Mouse (Mus musculus) c-Kit-negative CD71-positive TER-119-positive erythroid progenitor cells, embryonic 14.5 days (primary cell): Measurements from ENCODE around the gene Slc1a3.
A peak's percentile ranks its signal among the peaks of the same experiment; 100 is the strongest.

ENCODE experiments used
- DNase-seq: peaks from one replicate; pipeline ENCODE4 v3.0.0-alpha.2; 2013; ENCODE audit warnings: low read depth, low spot score

The Slc1a3 gene

GRCm38 (mm10) chr15:8605538-8606188, 104.9 kb downstream of the Slc1a3 start:
- DNase-seq: no peak

DNA sequence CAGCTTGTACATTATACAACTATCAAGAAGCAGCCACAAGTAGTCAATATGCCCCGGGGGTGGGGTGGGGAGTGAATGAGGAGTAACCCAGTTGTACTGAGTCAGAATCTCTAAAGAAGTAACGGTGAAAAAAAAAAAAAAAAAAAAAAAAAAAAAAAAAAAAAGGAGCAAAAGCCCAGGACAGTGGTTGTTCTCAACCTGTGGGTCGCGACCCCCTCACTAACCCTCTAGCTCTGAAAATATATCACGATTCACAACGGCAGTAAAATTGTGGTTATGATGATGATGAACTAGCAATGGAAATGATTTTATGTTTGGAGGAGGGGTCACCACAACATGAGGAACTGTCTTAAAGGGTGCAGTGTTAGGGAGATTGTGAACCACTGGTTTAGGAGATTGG, 108.2 kb downstream of the Slc1a3 start:
- DNase-seq: no peak

GRCm38 (mm10) chr15:8601312-8602146, 109.0 kb downstream of the Slc1a3 start:
- DNase-seq: no peak

DNA sequence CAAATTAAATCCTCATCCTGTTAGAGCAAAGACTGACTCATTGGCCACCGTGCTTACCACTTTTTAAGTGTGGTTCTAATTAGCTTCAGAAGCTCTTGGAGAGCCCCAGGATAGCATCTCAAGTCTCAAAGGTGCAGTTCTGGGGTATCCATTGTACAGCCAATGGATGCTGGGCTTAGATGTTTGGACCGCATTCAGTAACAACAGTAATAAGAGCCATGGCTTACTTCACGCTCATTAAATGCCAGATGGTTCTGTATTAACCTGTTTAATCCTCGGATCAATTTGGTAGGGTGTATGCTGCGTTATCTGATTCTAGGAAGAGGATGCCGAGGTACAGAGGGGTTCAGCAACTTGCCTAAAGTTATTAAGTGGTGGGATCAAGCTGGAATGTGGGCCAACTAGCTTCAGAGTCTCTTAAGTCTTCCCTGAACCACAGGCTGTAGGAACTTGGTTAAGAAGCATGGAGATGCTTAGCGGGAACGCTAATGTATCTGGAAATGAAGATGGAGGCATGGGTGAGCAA, 114.1 kb downstream of the Slc1a3 start:
- no peak for DNase-seq

DNA sequence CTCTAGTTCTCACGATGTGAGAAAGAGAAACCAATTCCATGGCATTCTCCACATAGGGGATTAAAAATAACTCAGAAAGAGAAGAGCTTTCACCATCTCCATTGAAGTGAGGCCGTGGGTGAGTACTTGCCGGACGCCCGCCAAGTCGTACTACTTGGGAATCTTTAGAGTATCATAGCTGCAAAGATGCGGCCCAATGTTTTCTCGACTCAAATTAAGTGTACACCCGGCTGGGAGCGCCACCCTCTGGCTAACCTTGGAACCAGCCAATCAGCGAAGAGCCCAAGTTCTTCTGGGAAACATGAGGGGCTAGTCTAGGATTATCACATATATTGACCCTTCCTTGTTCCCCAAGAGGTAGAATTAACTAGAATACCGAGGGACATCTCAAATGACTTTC, 115.3 kb downstream of the Slc1a3 start:
- no peak for DNase-seq

DNA sequence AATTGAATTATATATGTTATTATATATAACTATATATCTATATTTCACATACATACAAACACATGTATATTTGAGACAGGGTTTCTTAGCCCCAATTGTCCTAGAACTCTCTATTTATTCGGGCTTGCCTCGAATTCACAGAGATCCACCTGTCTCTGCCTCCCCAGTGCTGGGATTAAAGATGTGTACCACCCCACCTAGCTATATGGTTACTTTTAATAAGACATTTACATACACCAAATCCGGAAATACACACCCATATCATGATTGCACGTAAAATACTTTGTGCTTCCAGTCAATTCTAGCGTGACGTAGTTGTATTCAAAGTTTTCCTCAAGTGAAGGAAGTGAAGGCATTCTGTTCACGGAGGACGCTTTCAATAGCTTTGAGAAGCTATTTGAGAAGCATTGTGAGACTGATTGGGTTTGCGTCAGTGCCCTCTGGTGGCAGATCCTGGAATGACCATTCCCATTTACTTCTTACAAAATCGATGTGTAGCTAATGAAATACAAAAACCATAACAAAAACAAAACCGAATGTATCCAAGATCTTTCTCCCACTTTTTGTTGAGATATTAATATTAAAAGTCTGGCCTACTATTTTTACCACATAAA, 121.0 kb downstream of the Slc1a3 start:
- peak; percentile 42 for DNase-seq

GRCm38 (mm10) chr15:8588065-8588464, 122.5 kb downstream of the Slc1a3 start:
- no peak for DNase-seq

DNA sequence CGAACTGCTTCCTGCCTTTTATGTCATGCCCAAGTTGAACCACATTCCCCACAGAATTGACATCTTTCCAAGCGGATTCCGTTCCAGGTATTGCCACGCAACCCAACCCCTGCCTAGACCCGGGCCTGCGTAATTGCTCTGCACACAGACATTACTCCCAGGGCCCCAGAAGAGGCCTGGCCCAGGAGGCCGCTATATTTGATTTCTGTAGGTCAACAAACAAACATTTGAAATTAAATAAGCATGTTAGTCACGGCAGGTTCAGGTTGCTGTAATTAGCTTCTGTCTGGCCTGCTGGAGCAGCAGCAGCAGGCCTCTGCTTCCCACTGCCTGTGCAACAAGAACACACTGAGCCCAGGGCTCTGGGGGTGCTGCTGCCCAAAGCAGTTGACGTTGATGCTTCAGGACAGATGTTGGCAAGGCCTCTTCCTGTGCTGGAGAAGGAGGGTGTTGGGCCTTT, 123.7 kb downstream of the Slc1a3 start:
- DNase-seq: no peak
